Mouse (Mus musculus): ENCODE data around the gene Cdt1.

- TF ChIP-seq CTCF (IDR thresholded peaks at IDR 0.05; ENCODE audit: low read depth, low read length) (no peak), GATA1 (IDR thresholded peaks at IDR 0.05; ENCODE audit: borderline replicate concordance, low read length) (no peak), POLR2AphosphoS5 (IDR thresholded peaks at IDR 0.05; ENCODE audit: insufficient replicate concordance, low read depth, low read length) (no peak), TAL1 (conservative IDR thresholded peaks at IDR 0.05; ENCODE audit: low read depth, low read length) (peak; percentile 9; the same call in 1 of the 2 replicates)
Observed at GRCm38 (mm10) chr8:122538310-122539076, 29.3 kb upstream of the Cdt1 start.

All from G1E (cell line).